Mouse (Mus musculus) cortical plate, adult 2 months (tissue): ENCODE data around the gene Dock8. TPM values are rescaled to one million over a fixed set of nuclear protein-coding genes. Genes with fewer than 3 reads are reported as not detected.
A peak's percentile ranks its signal among the peaks of the same experiment; 100 is the strongest.

ENCODE experiments used
- H3K27ac ChIP-seq: fragments of 200-500 bp; 2 replicates; pipeline ENCODE4 v1.5.1; 2012; ENCODE audit warnings: low read length, control low read depth, inconsistent platforms; ENCODE audit not compliant: insufficient read depth
- H3K4me1 ChIP-seq: fragments of 200-500 bp; 2 replicates; pipeline ENCODE4 v1.6.1; 2011; ENCODE audit warnings: low read length; ENCODE audit not compliant: control insufficient read depth, insufficient read depth
- H3K4me3 ChIP-seq: fragments of 200-500 bp; 2 replicates; pipeline ENCODE4 v1.5.1; 2011; ENCODE audit warnings: mild to moderate bottlenecking, low read length, control low read depth; ENCODE audit not compliant: insufficient read depth
- CTCF ChIP-seq: fragments of 200-500 bp; IDR thresholded peaks from 2 replicates; pipeline ENCODE4 v1.5.1; 2011; ENCODE audit warnings: mild to moderate bottlenecking, control low read depth, low read length; ENCODE audit not compliant: insufficient read depth; ENCODE audit errors: extremely low read depth
- POLR2A ChIP-seq: fragments of 200-500 bp; IDR thresholded peaks from 2 replicates; pipeline ENCODE4 v1.6.1; 2011; ENCODE audit warnings: mild to moderate bottlenecking, low read length, control low read depth; ENCODE audit not compliant: insufficient read depth; ENCODE audit errors: extremely low read depth
- polyA plus RNA-seq: library from polyadenylated mRNA; depleted of rRNA; stranded (reverse); fragments of >200 nt; gene quantifications from 2 replicates; pipeline ENCODE4 v1.2.3, GENCODE M21; 2012; rRNA removed

The Dock8 gene
- 1.7 TPM in 2 replicates for polyA plus RNA-seq

- Histone ChIP-seq H3K4me3 (peak within 1 kb of the TSS; percentile 53), H3K27ac (no peak within 1 kb of the TSS), H3K4me1 (no peaks in the 10 kb centered on the region)
- no peak for TF ChIP-seq CTCF
These were observed at the start of gene Dock8 for GRCm38 (mm10) chr19:24999201-24999886. Dock8 (plus strand) TSS chr19:24999534.

- no peak overlapping the region for H3K27ac ChIP-seq
- H3K4me3 ChIP-seq, result no peak overlapping the region
- peaks cover 2% of the 10 kb centered on the region for H3K4me1 ChIP-seq
- no peak for TF ChIP-seq CTCF
- TF ChIP-seq POLR2A, result no peak
These were observed 40.8 kb upstream of the Dock8 start for GRCm38 (mm10) chr19:24958531-24958930.

GRCm38 (mm10) chr19:24961172-24961962, 38.0 kb upstream of the Dock8 start, which contains the start of gene Cbwd1:
Cbwd1 (minus strand) TSS chr19:24961610.
- Histone ChIP-seq H3K4me1 (peaks cover 2% of the 10 kb centered on the region), H3K27ac (no peak within 1 kb of the TSS), H3K4me3 (peak within 1 kb of the TSS; percentile 60)
- TF ChIP-seq POLR2A (peak; percentile 80), CTCF (peak; percentile 72)

- no peak for TF ChIP-seq POLR2A
- no peak for TF ChIP-seq CTCF
- H3K4me3 ChIP-seq, result no peak overlapping the region
- H3K4me1 ChIP-seq, result no peaks in the 10 kb centered on the region
- H3K27ac ChIP-seq, result peak overlapping the region; percentile 56; the same call in 1 of the 2 replicates
These were observed 33.1 kb upstream of the Dock8 start for GRCm38 (mm10) chr19:24966203-24966602.

GRCm38 (mm10) chr19:24966941-24967340, 32.4 kb upstream of the Dock8 start:
- H3K4me3 ChIP-seq, result no peak overlapping the region
- no peaks in the 10 kb centered on the region for H3K4me1 ChIP-seq
- TF ChIP-seq POLR2A (no peak), CTCF (no peak)
- H3K27ac ChIP-seq, result no peak overlapping the region

- H3K4me3 ChIP-seq, result no peak overlapping the region
- TF ChIP-seq POLR2A (no peak), CTCF (no peak)
- H3K4me1 ChIP-seq, result no peaks in the 10 kb centered on the region
- H3K27ac ChIP-seq, result no peak overlapping the region
These were observed 28.0 kb upstream of the Dock8 start for GRCm38 (mm10) chr19:24971307-24971706.

GRCm38 (mm10) chr19:24972701-24973390, 26.5 kb upstream of the Dock8 start:
- H3K4me3 ChIP-seq, result no peak overlapping the region
- no peak overlapping the region for H3K27ac ChIP-seq
- no peaks in the 10 kb centered on the region for H3K4me1 ChIP-seq
- TF ChIP-seq POLR2A, result no peak
- TF ChIP-seq CTCF, result no peak

GRCm38 (mm10) chr19:24977991-24978390, 21.3 kb upstream of the Dock8 start:
- Histone ChIP-seq H3K4me3 (no peak overlapping the region), H3K27ac (no peak overlapping the region), H3K4me1 (peaks cover 3% of the 10 kb centered on the region; the same call in 1 of the 2 replicates)
- TF ChIP-seq CTCF (no peak), POLR2A (no peak)

- Histone ChIP-seq H3K4me3 (no peak overlapping the region), H3K4me1 (peaks cover 3% of the 10 kb centered on the region; the same call in 1 of the 2 replicates), H3K27ac (no peak overlapping the region)
- TF ChIP-seq CTCF, result no peak
- TF ChIP-seq POLR2A, result no peak
These were observed 20.2 kb upstream of the Dock8 start for GRCm38 (mm10) chr19:24978852-24979842.
